Mouse (Mus musculus) CH12.LX (cell line): Measurements from ENCODE around the gene Atp6v1fnb. TPM values are rescaled to one million over a fixed set of nuclear protein-coding genes. Genes with fewer than 3 reads are reported as not detected.

Source experiments
- DNase-seq: peaks from one replicate; pipeline ENCODE4 v3.0.0-alpha.2; 2013; ENCODE audit errors: extremely low read depth
- H3K27ac ChIP-seq: 2 replicates; pipeline ENCODE4 v1.5.1; 2012; ENCODE audit warnings: low read depth, mild to moderate bottlenecking, control low read depth, moderate library complexity; ENCODE audit not compliant: insufficient read depth
- H3K27me3 ChIP-seq: replicated peaks from 2 replicates; pipeline ENCODE3; 2012; ENCODE audit warnings: inconsistent platforms
- H3K36me3 ChIP-seq, 2 experiments: replicated peaks in 1 of 2; 2 replicates each; pipeline versions ENCODE3 to v1.6.1; 2012; ENCODE audit warnings: inconsistent platforms in 1 of 2, low read length in 1 of 2, mild to moderate bottlenecking in 1 of 2, mixed read lengths in 1 of 2, moderate library complexity in 1 of 2; ENCODE audit not compliant: control insufficient read depth in 1 of 2, insufficient read depth in 1 of 2
- H3K4me1 ChIP-seq, 2 experiments: 2 replicates each; pipeline ENCODE4 v1.6.1; 2012; ENCODE audit warnings: inconsistent platforms in 1 of 2, moderate library complexity in 1 of 2; ENCODE audit not compliant: insufficient read depth in 2 of 2, control insufficient read depth in 1 of 2
- H3K4me2 ChIP-seq: 2 replicates; pipeline ENCODE4 v1.6.1; 2012; ENCODE audit warnings: low read depth, mild to moderate bottlenecking, control low read depth; ENCODE audit not compliant: poor library complexity, insufficient read depth, severe bottlenecking
- H3K4me3 ChIP-seq, 3 experiments: fragments of 150-350 bp in 1 of 3; sonication (generic) in 1 of 3; replicated peaks in 1 of 3; 2 replicates each; pipeline versions ENCODE3 to v1.5.1; 2011 to 2012; ENCODE audit warnings: low read depth in 2 of 3, low read length in 2 of 3, mild to moderate bottlenecking in 2 of 3, moderate library complexity in 2 of 3, control low read depth in 1 of 3, improper control_type of control experiment in 1 of 3, inconsistent platforms in 1 of 3, mixed read lengths in 1 of 3; ENCODE audit not compliant: poor library complexity in 1 of 3
- H3K79me2 ChIP-seq: replicated peaks from 2 replicates; pipeline ENCODE4 v1.6.1; 2012; ENCODE audit warnings: mild to moderate bottlenecking, moderate library complexity; ENCODE audit not compliant: control insufficient read depth, poor library complexity, insufficient read depth, severe bottlenecking; ENCODE audit errors: extremely low read depth
- H3K9ac ChIP-seq: 2 replicates; pipeline ENCODE4 v1.6.1; 2012; ENCODE audit warnings: low read depth, mild to moderate bottlenecking, control low read depth, moderate library complexity; ENCODE audit not compliant: insufficient read depth
- H3K9me3 ChIP-seq: replicated peaks from 2 replicates; pipeline ENCODE3; 2012; ENCODE audit warnings: low read length, inconsistent platforms, mixed read lengths
- BHLHE40 ChIP-seq: IDR thresholded peaks from 2 replicates; pipeline ENCODE4 v1.6.1; 2011; ENCODE audit warnings: mild to moderate bottlenecking, low read depth, low read length, improper control_type of control experiment
- CHD1 ChIP-seq: IDR thresholded peaks from 2 replicates; pipeline ENCODE4 v1.6.1; 2012; ENCODE audit warnings: low read depth, low read length, improper control_type of control experiment, inconsistent platforms
- CTCF ChIP-seq, 2 experiments: IDR thresholded peaks in 1 of 2; conservative IDR thresholded peaks in 1 of 2; 2 replicates each; pipeline ENCODE4 v1.5.1; 2011 to 2012; ENCODE audit warnings: low read depth in 2 of 2, low read length in 2 of 2, improper control_type of control experiment in 1 of 2, inconsistent platforms in 1 of 2, mild to moderate bottlenecking in 1 of 2, moderate library complexity in 1 of 2
- ELF1 ChIP-seq: IDR thresholded peaks from 2 replicates; pipeline ENCODE4 v1.6.1; 2014; ENCODE audit warnings: low read depth, mild to moderate bottlenecking, inconsistent platforms, low read length, improper control_type of control experiment
- EP300 ChIP-seq: IDR thresholded peaks from 2 replicates; pipeline ENCODE4 v1.6.1; 2011; ENCODE audit warnings: low read length, improper control_type of control experiment
- ETS1 ChIP-seq: conservative IDR thresholded peaks from 2 replicates; pipeline ENCODE4 v1.6.1; 2012; ENCODE audit warnings: low read depth, mild to moderate bottlenecking, inconsistent platforms, low read length, improper control_type of control experiment, moderate library complexity
- GABPA ChIP-seq: IDR thresholded peaks from 2 replicates; pipeline ENCODE4 v1.6.1; 2012; ENCODE audit warnings: low read depth, low read length, improper control_type of control experiment, inconsistent platforms; ENCODE audit not compliant: insufficient replicate concordance
- HCFC1 ChIP-seq: IDR thresholded peaks from 2 replicates; pipeline ENCODE4 v1.6.1; 2012; ENCODE audit warnings: low read depth, mild to moderate bottlenecking, inconsistent platforms, low read length, improper control_type of control experiment
- JUND ChIP-seq: conservative IDR thresholded peaks from 2 replicates; pipeline ENCODE4 v1.6.1; 2011; ENCODE audit warnings: low read depth, low read length, improper control_type of control experiment
- MAX ChIP-seq: IDR thresholded peaks from 2 replicates; pipeline ENCODE4 v1.6.1; 2011; ENCODE audit warnings: low read length, improper control_type of control experiment
- MEF2A ChIP-seq: IDR thresholded peaks from 2 replicates; pipeline ENCODE4 v1.6.1; 2014; ENCODE audit warnings: low read depth, mild to moderate bottlenecking, inconsistent platforms, low read length, improper control_type of control experiment, borderline replicate concordance
- MYC ChIP-seq: IDR thresholded peaks from 2 replicates; pipeline ENCODE4 v1.6.1; 2011; ENCODE audit warnings: low read depth, mild to moderate bottlenecking, improper control_type of control experiment, low read length
- NELFE ChIP-seq: IDR thresholded peaks from 2 replicates; pipeline ENCODE4 v1.6.1; 2011; ENCODE audit warnings: low read depth, low read length, improper control_type of control experiment
- NRF1 ChIP-seq: IDR thresholded peaks from 2 replicates; pipeline ENCODE4 v1.6.1; 2014; ENCODE audit warnings: low read depth, mild to moderate bottlenecking, inconsistent platforms, low read length, improper control_type of control experiment, moderate library complexity
- POLR2A ChIP-seq: IDR thresholded peaks from 2 replicates; pipeline ENCODE4 v1.6.1; 2011; ENCODE audit warnings: low read depth, mild to moderate bottlenecking, improper control_type of control experiment, low read length
- POLR2AphosphoS2 ChIP-seq: IDR thresholded peaks from 2 replicates; pipeline ENCODE4 v1.6.1; 2011; ENCODE audit warnings: low read depth, low read length, improper control_type of control experiment
- RAD21 ChIP-seq: IDR thresholded peaks from 2 replicates; pipeline ENCODE4 v1.6.1; 2011; ENCODE audit warnings: low read depth, mild to moderate bottlenecking, low read length, improper control_type of control experiment, moderate library complexity
- RCOR1 ChIP-seq: conservative IDR thresholded peaks from 2 replicates; pipeline ENCODE4 v1.6.1; 2012; ENCODE audit warnings: low read depth, mild to moderate bottlenecking, inconsistent platforms, low read length, improper control_type of control experiment
- SIN3A ChIP-seq: IDR thresholded peaks from 2 replicates; pipeline ENCODE4 v1.6.1; 2012; ENCODE audit warnings: low read length, improper control_type of control experiment, inconsistent platforms
- TBP ChIP-seq: conservative IDR thresholded peaks from 2 replicates; pipeline ENCODE4 v1.6.1; 2011; ENCODE audit warnings: low read depth, low read length, improper control_type of control experiment
- TCF12 ChIP-seq: IDR thresholded peaks from 2 replicates; pipeline ENCODE4 v1.6.1; 2014; ENCODE audit warnings: low read depth, mild to moderate bottlenecking, inconsistent platforms, low read length, improper control_type of control experiment
- USF1 ChIP-seq: IDR thresholded peaks from 2 replicates; pipeline ENCODE4 v1.6.1; 2014; ENCODE audit warnings: low read depth, mild to moderate bottlenecking, inconsistent platforms, low read length, improper control_type of control experiment
- ZC3H11A ChIP-seq: IDR thresholded peaks from 2 replicates; pipeline ENCODE4 v1.6.1; 2012; ENCODE audit warnings: low read depth, mild to moderate bottlenecking, inconsistent platforms, low read length, improper control_type of control experiment
- ZNF384 ChIP-seq: IDR thresholded peaks from 2 replicates; pipeline ENCODE4 v1.6.1; 2012; ENCODE audit warnings: low read depth, low read length, improper control_type of control experiment, inconsistent platforms
- dilution Hi-C: fragments of 300-500 bp; cut with MboI; formaldehyde crosslinking; loops from 2 replicates; pipeline ENCODE4 v1.14.3; 2020; ENCODE audit warnings: low sequenced_read_pairs; ENCODE audit not compliant: extremely low pct_unique_long_range_greater_than_20kb, extremely low pct_ligation_motif_present
- in situ Hi-C: fragments of 300-500 bp; cut with MboI; formaldehyde crosslinking; loops from 3 replicates; pipeline ENCODE4 v1.14.3; 2019; ENCODE audit warnings: low sequenced_read_pairs, low pct_ligation_motif_present, low pct_unique_long_range_greater_than_20kb, mixed read lengths
- polyA plus RNA-seq: library from polyadenylated mRNA; unstranded; fragments of >175 nt; gene quantifications from 2 replicates; pipeline ENCODE4 v1.2.1, GENCODE M21; 2012; ENCODE audit warnings: low read depth; ENCODE audit not compliant: insufficient read length
- total RNA-seq, 2 experiments: library from RNA; depleted of rRNA; stranded (reverse); fragments of 300-350 nt in 1 of 2; fragments of >200 nt in 1 of 2; gene quantifications; 2 replicates each; pipeline ENCODE4 v1.2.3; 2012 to 2014

Gene Atp6v1fnb
- total and polyA plus RNA-seq, 3 experiments, result not detected

DNA sequence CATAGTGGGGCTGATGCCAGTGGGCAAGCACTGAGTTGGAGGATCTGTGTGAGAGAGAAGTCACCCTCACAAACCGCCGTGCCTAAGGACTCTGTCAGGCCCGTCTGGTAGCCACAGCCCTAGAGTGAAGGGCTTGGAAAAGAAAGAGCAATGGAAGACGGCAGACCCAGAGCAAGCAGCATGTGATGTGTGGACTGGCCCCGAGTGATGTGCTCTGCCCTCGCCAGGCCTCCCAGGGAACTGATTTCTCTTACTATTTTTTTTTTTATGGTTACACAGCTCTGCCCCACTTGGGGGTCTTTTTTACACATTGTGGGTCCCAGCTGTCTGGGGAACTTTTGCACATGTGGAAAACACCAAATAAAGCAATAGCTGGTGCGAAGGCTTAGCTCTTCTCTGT, 9.7 kb upstream of the Atp6v1fnb start:
- Histone ChIP-seq H3K9me3 (no peaks in the 10 kb centered on the region), H3K36me3 (no peaks in the 10 kb centered on the region), H3K27ac (no peak overlapping the region), H3K9ac (no peak overlapping the region)
- no peak for DNase-seq
- in situ Hi-C loops, result no loop called here
- dilution Hi-C loops, result no loop called here
- TF ChIP-seq CTCF (conservative IDR thresholded peaks at IDR 0.05 in 1 of 2, IDR thresholded peaks at IDR 0.05 in 1 of 2; ENCODE audit: low read depth in 2 of 2, low read length in 2 of 2) (0 out of 4 replicates have a peak, but pooled peaks of 1 of the 2 experiments have one; percentile 2), RAD21 (no peak; the same call in 1 of the 2 replicates), POLR2A (no peak), POLR2AphosphoS2 (no peak), ZNF384 (0 out of 2 replicates have a peak, but pooled peaks have one; percentile 9)
- TF ChIP-seq, all 38 proteins: peak for 2
- Histone ChIP-seq H3K79me2 (no peaks in the 10 kb centered on the region), H3K27me3 (no peaks in the 10 kb centered on the region), H3K4me2 (no peak overlapping the region), H3K4me3 (no peak overlapping the region), H3K4me1 (no peaks in the 10 kb centered on the region; a peak in 1 of 4 replicates)

DNA sequence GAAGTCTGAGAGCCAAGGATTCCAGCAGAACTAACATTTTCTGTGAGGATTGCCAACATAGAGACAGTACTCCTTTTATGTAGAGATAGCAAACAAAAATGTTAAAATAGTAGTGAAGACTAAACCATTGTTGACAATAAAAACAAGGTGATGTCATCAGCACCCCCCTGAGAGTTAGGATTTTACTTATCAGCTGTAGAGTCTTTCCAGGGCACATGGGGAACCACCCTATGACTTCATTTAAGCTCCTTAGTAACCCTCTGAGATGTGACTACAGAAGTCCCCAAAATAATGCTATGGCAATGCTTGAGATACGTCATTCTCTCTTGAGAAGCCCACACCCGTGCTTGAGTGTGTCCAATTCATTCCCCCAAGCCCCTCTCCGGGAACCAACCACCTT, 7.8 kb upstream of the Atp6v1fnb start:
- H3K9me3 ChIP-seq, result no peaks in the 10 kb centered on the region
- no peak for DNase-seq
- no peaks in the 10 kb centered on the region for H3K36me3 ChIP-seq
- no peak overlapping the region for H3K27ac ChIP-seq
- TF ChIP-seq EP300 (no peak), ETS1 (peak; percentile 53; the same call in 1 of the 2 replicates)
- dilution Hi-C loops, result no loop called here
- no peaks in the 10 kb centered on the region; a peak in 1 of 4 replicates for H3K4me1 ChIP-seq
- in situ Hi-C loops, result no loop called here
- H3K4me2 ChIP-seq, result no peak overlapping the region
- no peaks in the 10 kb centered on the region for H3K27me3 ChIP-seq
- no peak overlapping the region for H3K9ac ChIP-seq
- peaks cover 5% of the 10 kb centered on the region for H3K79me2 ChIP-seq
- no peak overlapping the region for H3K4me3 ChIP-seq

DNA sequence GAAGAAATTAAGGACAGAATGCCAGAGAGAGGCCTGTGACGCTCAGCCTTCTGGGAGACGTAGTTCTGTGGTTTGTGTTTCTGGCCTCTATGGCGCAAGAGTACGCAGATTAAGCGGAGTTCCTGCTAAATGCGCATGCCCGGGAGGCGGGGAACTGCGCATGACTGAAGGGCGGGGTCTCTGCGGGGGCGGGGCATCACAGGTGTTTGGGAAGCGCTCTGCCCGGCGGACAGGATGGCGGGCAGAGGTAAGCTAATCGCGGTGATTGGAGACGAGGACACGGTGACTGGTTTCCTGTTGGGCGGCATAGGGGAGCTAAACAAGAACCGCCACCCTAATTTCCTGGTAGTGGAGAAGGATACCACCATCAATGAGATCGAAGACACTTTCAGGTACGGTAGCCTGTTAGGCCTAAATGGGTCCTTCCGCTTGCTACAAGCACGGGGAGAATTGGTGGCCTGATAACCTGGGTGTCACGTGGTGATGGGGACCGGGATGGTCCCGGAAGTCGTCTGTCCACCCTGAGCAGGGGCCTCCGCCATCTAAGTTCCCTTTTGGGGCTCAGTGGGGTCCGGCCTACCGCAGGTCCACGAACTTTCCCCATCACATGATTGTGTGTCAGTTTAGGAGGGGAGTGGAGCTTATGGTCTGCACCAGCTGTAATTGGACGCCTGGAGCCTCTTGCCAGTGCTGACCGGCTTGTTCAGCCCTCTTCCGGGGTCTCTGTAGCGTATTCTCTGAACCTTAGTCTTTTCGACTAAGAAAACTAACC, 3.5 kb upstream of the Atp6v1fnb start, which contains the start of gene Atp6v1f:
Gene Atp6v1f, plus strand, starts transcription at position 136 of the 772 bp plus-strand sequence.
- in situ Hi-C loops, result no loop called here
- Histone ChIP-seq H3K4me1 (peaks cover 4 to 7% of the 10 kb centered on the region in 2 experiments), H3K36me3 (peaks cover 25 to 37% of the 10 kb centered on the region in 2 experiments), H3K9ac (peak within 1 kb of the TSS; percentile 81), H3K79me2 (peaks cover 20% of the 10 kb centered on the region), H3K4me2 (peak within 1 kb of the TSS; percentile 92), H3K27me3 (no peaks in the 10 kb centered on the region), H3K4me3 (peak within 1 kb of the TSS; percentile 73 to 97 (median 87)), H3K9me3 (no peaks in the 10 kb centered on the region), H3K27ac (peak within 1 kb of the TSS; percentile 70)
- DNase-seq, result peak; percentile 97
- dilution Hi-C loops, result no loop called here
- TF ChIP-seq ETS1 (0 out of 2 replicates have a peak, but pooled peaks have one; percentile 33), JUND (no peak), USF1 (peak; percentile 91), MAX (peak; percentile 95), BHLHE40 (peak; percentile 83), ZC3H11A (no peak), MEF2A (peak; percentile 34; the same call in 1 of the 2 replicates), EP300 (no peak), HCFC1 (peak; percentile 93), RCOR1 (no peak), CHD1 (no peak), TCF12 (peak; percentile 76), NELFE (peak; percentile 64), TBP (peak; percentile 58; the same call in 1 of the 2 replicates), ELF1 (peak; percentile 93), GABPA (peak; percentile 20; the same call in 1 of the 2 replicates), MYC (peak; percentile 95), POLR2A (peak; percentile 75), NRF1 (peak; percentile 89), SIN3A (peak; percentile 90; the same call in 1 of the 2 replicates)
